In genomic region chr3:75635648-75636047, GRCm38 (mm10) we compare ENCODE assay signal across 11 mouse cellular contexts.
"Had no signal": no experiment of that assay in that cellular context is flagged by ENCODE, and none has a peak within 500 bp of the region (broad histone marks: within the 10 kb centered on the region; RNA-seq: fewer than 3 reads in every experiment).

No protein-coding gene starts in this region.

- H3K9me3 ChIP-seq: limb, embryonic 13.5 days; midbrain, embryonic 12.5 days; stomach, embryonic 15.5 days had no signal

- H3K27me3 ChIP-seq: limb, embryonic 13.5 days; midbrain, embryonic 12.5 days; stomach, embryonic 15.5 days had no signal

- H3K36me3 ChIP-seq: limb, embryonic 13.5 days; midbrain, embryonic 12.5 days; stomach, embryonic 15.5 days had no signal

- H3K4me3 ChIP-seq: limb, embryonic 13.5 days; midbrain, embryonic 12.5 days; stomach, embryonic 15.5 days had no signal

- H3K4me2 ChIP-seq: limb, embryonic 13.5 days; midbrain, embryonic 12.5 days; stomach, embryonic 15.5 days had no signal

- H3K4me1 ChIP-seq: midbrain, embryonic 12.5 days; stomach, embryonic 15.5 days had no signal

- H3K9ac ChIP-seq: limb, embryonic 13.5 days; liver, embryonic 14.5 days; midbrain, embryonic 12.5 days; stomach, embryonic 15.5 days had no signal

- H3K27ac ChIP-seq: kidney, postnatal 0 days; limb, embryonic 13.5 days; liver, embryonic 14.5 days; midbrain, embryonic 12.5 days; stomach, embryonic 15.5 days had no signal

- DNase-seq: kidney, postnatal 36 days; layer of hippocampus, adult 9-11 months; layer of hippocampus, postnatal 36 days; right cerebral cortex, postnatal 14 days; thymus, adult 2 months; thymus, postnatal 25 days had no signal
